Mouse (Mus musculus) midbrain, embryonic 12.5 days (tissue): Measurements from ENCODE around the gene Olfr1196. TPM values are rescaled to one million over a fixed set of nuclear protein-coding genes. Genes with fewer than 3 reads are reported as not detected.
"Not testable (repeated sequence)": the region's sequence is repeated elsewhere in the genome, so short reads cannot be mapped to it uniquely, and the experiment has no call there.

Source experiments
- ATAC-seq: fragments of 200-750 bp; cut with Nextera tagmentation; 2 replicates; pipeline ENCODE4 v1.8.0; 2017; ENCODE audit warnings: low read depth, moderate TSS enrichment, moderate library complexity; ENCODE audit not compliant: low FRiP score
- H3K27ac ChIP-seq: fragments of 300-500 bp; sonication (generic); replicated peaks from 2 replicates; pipeline ENCODE4 v1.5.1; 2016; ENCODE audit warnings: mild to moderate bottlenecking
- H3K27me3 ChIP-seq: fragments of 300-500 bp; sonication (generic); 2 replicates; pipeline ENCODE4 v1.6.1; 2016; ENCODE audit warnings: mild to moderate bottlenecking
- H3K36me3 ChIP-seq: fragments of 300-500 bp; sonication (generic); 2 replicates; pipeline ENCODE4 v1.6.1; 2016
- H3K4me1 ChIP-seq: fragments of 300-500 bp; sonication (generic); 2 replicates; pipeline ENCODE4 v1.6.1; 2016
- H3K4me2 ChIP-seq: fragments of 300-500 bp; sonication (generic); replicated peaks from 2 replicates; pipeline ENCODE4 v1.6.1; 2016; ENCODE audit warnings: mild to moderate bottlenecking, moderate library complexity
- H3K4me3 ChIP-seq: fragments of 300-500 bp; sonication (generic); 2 replicates; pipeline ENCODE4 v1.5.1; 2016; ENCODE audit warnings: mild to moderate bottlenecking
- H3K9ac ChIP-seq: fragments of 300-500 bp; sonication (generic); replicated peaks from 2 replicates; pipeline ENCODE4 v1.6.1; 2016; ENCODE audit warnings: mild to moderate bottlenecking, moderate library complexity
- H3K9me3 ChIP-seq: fragments of 300-500 bp; sonication (generic); 2 replicates; pipeline ENCODE4 v1.6.1; 2016; ENCODE audit warnings: mild to moderate bottlenecking
- WGBS: fragments of 180-500 bp; shearing (Covaris S2); methylation state at CpG from one replicate; pipeline ENCODE4 v1.1.7; 2016; 5-methylcytosine and 5-hydroxymethylcytosine counted together
- polyA plus RNA-seq: library from polyadenylated mRNA; unstranded; fragments of >200 nt; fragmentation: Nextera tagmentation; extraction: Ambion mirVana; gene quantifications from 2 replicates; pipeline ENCODE4 v1.2.1, GENCODE M21; 2016

The Olfr1196 gene
- polyA plus RNA-seq = not detected in 2 replicates

DNA sequence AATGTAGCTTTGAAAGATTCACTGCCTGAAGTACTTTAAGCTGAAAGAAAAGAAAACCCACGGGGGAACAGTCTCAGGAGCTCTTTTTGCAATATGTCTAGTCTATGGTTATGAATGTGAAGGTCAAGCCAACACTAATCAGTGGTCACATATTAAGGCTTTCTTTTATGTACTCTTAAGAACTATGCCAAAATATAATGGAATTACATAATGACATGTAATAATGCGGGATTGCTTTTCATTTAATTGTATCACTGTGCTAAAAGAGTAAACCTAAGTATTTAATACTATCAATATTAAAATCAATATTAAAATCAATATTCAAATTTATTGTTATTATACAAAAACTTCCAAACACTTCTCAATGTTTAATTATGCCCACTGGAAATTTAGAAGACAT, at the start of gene Olfr1196:
TSS of gene Olfr1196 (minus strand) at position 101 of the 400 bp plus-strand sequence.
- no peaks in the 10 kb centered on the region for H3K36me3 ChIP-seq
- H3K4me2 ChIP-seq = no peak within 1 kb of the TSS
- no peak for ATAC-seq
- H3K4me3 ChIP-seq = no peak within 1 kb of the TSS
- H3K27me3 ChIP-seq = no peaks in the 10 kb centered on the region
- no peaks in the 10 kb centered on the region for H3K4me1 ChIP-seq
- no peak within 1 kb of the TSS for H3K27ac ChIP-seq
- no peak within 1 kb of the TSS for H3K9ac ChIP-seq
- no peaks in the 10 kb centered on the region for H3K9me3 ChIP-seq
- 87% methylated on average over 2 of the region's 2 CpGs for WGBS

DNA sequence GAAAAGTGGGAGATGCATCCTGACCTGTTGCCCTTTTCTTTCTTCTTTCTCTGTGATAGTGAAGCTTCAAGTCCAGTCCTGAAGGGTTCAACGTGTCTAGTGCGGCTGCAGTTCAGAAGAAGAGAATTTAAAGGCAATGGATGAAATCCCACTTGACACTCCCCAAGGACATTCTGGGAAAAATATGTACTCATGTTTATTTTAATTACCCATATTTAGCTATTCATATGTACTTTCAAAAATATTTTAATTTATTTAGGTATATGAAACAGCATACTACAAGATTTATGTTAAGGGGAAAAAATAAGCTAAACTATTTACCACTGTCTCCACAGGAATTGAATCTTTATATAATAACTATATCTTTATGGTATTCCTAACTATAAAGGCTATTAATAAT, 46.9 kb upstream of the Olfr1196 start, which contains the start of gene Olfr1198:
TSS of gene Olfr1198 (minus strand) at position 101 of the 400 bp plus-strand sequence.
- no peak for ATAC-seq
- no peaks in the 10 kb centered on the region for H3K4me1 ChIP-seq
- WGBS = 73% methylated on average over 2 of the region's 2 CpGs
- H3K9ac ChIP-seq = no peak within 1 kb of the TSS
- H3K27me3 ChIP-seq = no peaks in the 10 kb centered on the region
- no peak within 1 kb of the TSS for H3K27ac ChIP-seq
- no peak within 1 kb of the TSS for H3K4me3 ChIP-seq
- H3K36me3 ChIP-seq = no peaks in the 10 kb centered on the region
- H3K9me3 ChIP-seq = no peaks in the 10 kb centered on the region
- H3K4me2 ChIP-seq = no peak within 1 kb of the TSS

DNA sequence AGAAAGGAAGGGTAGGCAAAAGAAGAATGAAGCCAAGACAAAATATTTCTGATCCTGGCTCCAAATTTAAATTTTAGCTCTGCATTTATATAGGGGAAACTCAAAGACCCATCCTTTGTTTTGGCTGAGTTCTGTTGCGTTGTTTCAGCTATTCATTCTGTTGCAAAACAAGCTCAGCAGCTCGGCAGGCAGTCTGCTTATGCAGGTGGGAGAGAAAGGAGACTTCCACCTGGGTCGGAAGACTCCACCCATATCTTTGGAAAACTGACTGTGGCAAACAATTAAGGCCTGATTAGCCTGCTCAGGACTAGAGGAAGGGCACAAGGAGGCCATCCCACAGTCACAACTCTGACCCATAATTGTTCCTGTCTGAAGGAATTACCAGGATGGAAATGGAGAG, 39.0 kb upstream of the Olfr1196 start:
- H3K4me2 ChIP-seq = no peak overlapping the region
- no peak for ATAC-seq
- no peaks in the 10 kb centered on the region for H3K4me1 ChIP-seq
- H3K9ac ChIP-seq = no peak overlapping the region
- H3K27ac ChIP-seq = no peak overlapping the region
- no peaks in the 10 kb centered on the region for H3K36me3 ChIP-seq
- no peak overlapping the region for H3K4me3 ChIP-seq
- H3K27me3 ChIP-seq = no peaks in the 10 kb centered on the region
- 70% methylated on average over 3 of the region's 3 CpGs for WGBS
- H3K9me3 ChIP-seq = no peaks in the 10 kb centered on the region

DNA sequence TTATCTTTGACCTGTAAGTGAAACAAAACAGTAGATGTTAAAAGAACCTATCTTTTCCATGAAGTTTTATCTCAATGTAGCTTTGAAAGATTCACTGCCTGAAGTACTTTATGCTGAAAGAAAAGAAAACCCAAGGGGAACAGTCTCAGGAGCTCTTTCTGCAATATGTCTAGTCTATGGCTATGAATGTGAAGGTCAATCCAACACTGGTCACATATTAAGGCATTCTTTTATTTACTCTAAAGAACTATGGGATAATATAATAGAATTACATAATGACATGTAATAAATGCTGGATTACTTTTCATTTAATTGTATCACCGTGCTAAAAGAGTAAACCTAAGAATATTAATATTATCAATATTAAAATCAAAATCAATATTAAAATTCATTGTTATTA, 27.9 kb upstream of the Olfr1196 start, which contains the start of gene Olfr1197:
TSS of gene Olfr1197 (minus strand) at position 101 of the 400 bp plus-strand sequence.
- WGBS = 85% methylated on average over 1 of the region's 1 CpGs
- ATAC-seq = no peak
- H3K4me3 ChIP-seq = no peak within 1 kb of the TSS
- H3K9me3 ChIP-seq = no peaks in the 10 kb centered on the region
- H3K9ac ChIP-seq = no peak within 1 kb of the TSS
- no peaks in the 10 kb centered on the region for H3K4me1 ChIP-seq
- no peaks in the 10 kb centered on the region for H3K27me3 ChIP-seq
- no peak within 1 kb of the TSS for H3K4me2 ChIP-seq
- H3K36me3 ChIP-seq = no peaks in the 10 kb centered on the region
- no peak within 1 kb of the TSS for H3K27ac ChIP-seq

DNA sequence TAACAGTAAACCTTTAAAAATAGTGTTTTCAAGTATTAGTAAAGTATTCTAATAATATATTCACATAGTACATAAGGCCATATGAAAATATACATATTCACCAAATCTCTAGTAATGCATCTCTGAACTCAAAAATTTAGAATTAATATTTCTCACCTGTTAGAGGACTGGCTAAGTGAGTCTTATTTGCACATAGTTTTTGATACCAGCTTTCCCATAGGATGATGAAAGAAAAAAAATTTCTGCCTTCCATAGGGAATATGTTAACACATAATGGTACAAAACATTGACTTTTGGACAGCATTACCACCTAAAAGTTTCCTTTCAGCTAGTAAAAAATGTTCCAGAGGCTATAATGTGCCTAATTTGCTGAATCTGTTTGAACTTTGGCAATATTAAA, 15.3 kb downstream of the Olfr1196 start, which contains the start of gene Olfr1195:
TSS of gene Olfr1195 (minus strand) at position 101 of the 400 bp plus-strand sequence.
- H3K4me1 ChIP-seq = no peaks in the 10 kb centered on the region
- no peaks in the 10 kb centered on the region for H3K36me3 ChIP-seq
- no peak within 1 kb of the TSS for H3K9ac ChIP-seq
- no peaks in the 10 kb centered on the region for H3K27me3 ChIP-seq
- no peak within 1 kb of the TSS for H3K4me2 ChIP-seq
- ATAC-seq = no peak
- H3K9me3 ChIP-seq = no peaks in the 10 kb centered on the region
- no peak within 1 kb of the TSS for H3K4me3 ChIP-seq
- H3K27ac ChIP-seq = no peak within 1 kb of the TSS

DNA sequence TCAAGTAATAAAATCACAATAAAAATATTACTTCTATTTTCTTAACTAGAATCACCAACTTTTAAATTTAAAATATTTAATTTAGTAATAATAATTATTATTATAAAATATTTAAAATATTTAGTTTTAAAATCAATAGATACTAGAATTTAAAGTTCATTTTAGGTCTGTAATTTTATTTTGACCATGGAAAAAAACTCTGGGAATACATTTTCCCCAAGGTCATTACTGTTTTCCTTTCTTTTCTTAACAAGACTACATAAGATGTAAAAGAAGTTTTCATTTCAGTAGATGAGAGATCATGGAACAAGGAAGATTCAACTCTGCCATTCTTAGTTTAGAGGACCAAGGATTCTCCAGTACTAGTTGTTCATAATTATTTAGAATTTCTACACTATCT, 29.1 kb downstream of the Olfr1196 start, which contains the start of gene Olfr1193:
TSS of gene Olfr1193 (plus strand) at position 301 of the 400 bp plus-strand sequence.
- not testable (repeated sequence) for H3K27me3 ChIP-seq, H3K9ac ChIP-seq, H3K9me3 ChIP-seq, H3K4me2 ChIP-seq, H3K4me1 ChIP-seq, H3K27ac ChIP-seq, H3K4me3 ChIP-seq, H3K36me3 ChIP-seq, ATAC-seq

DNA sequence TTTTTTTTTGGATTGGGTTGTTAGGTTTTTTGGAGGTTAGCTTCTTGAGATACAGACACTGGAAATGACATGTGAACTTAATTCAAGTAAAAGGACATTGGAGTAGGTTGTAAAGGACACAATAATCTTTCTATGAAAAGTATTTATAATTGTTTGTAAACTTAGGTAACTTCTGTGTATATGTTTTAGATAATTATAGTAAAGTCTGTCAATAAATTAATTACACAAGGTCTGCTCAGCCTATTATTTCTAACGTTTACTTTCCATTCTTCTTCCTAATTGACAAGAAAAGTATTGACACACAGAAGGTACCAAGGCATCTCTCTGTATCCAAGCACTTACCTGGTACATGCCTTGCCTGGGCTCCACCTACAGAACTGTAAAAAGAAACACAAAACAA, 56.2 kb downstream of the Olfr1196 start, which contains the start of gene Olfr1192-ps1:
TSS of gene Olfr1192-ps1 (plus strand) at position 301 of the 400 bp plus-strand sequence.
- WGBS = 47% methylated on average over 1 of the region's 1 CpGs
- Histone ChIP-seq H3K4me1 (no peaks in the 10 kb centered on the region), H3K9ac (no peak within 1 kb of the TSS), H3K4me3 (no peak within 1 kb of the TSS), H3K27me3 (no peaks in the 10 kb centered on the region), H3K27ac (no peak within 1 kb of the TSS), H3K36me3 (no peaks in the 10 kb centered on the region), H3K9me3 (no peaks in the 10 kb centered on the region), H3K4me2 (no peak within 1 kb of the TSS)
- ATAC-seq = no peak

Other genes with a start within 250 kb of the Olfr1196 start
- gene Olfr1183, start 249.7 kb downstream of the Olfr1196 start, polyA plus RNA-seq = not detected in 2 replicates
- gene Olfr1184, start 221.0 kb downstream of the Olfr1196 start, polyA plus RNA-seq = not detected in 2 replicates
- not detected in 2 replicates for gene Olfr1185-ps1, start 211.3 kb downstream of the Olfr1196 start, polyA plus RNA-seq
- gene Olfr1186, start 186.0 kb downstream of the Olfr1196 start, polyA plus RNA-seq = not detected in 2 replicates
- gene Olfr1188, start 147.7 kb downstream of the Olfr1196 start, polyA plus RNA-seq = not detected in 2 replicates
- gene Olfr1189, start 118.1 kb downstream of the Olfr1196 start, polyA plus RNA-seq = not detected in 2 replicates
- not detected in 2 replicates for gene Olfr1191-ps1, start 64.1 kb downstream of the Olfr1196 start, polyA plus RNA-seq
- not detected in 2 replicates for gene Olfr1192-ps1, start 56.1 kb downstream of the Olfr1196 start, polyA plus RNA-seq
- not detected in 2 replicates for gene Olfr1193, start 29.0 kb downstream of the Olfr1196 start, polyA plus RNA-seq
- gene Olfr1195, start 15.4 kb downstream of the Olfr1196 start, polyA plus RNA-seq = not detected in 2 replicates
- not detected in 2 replicates for gene Olfr1197, start 27.8 kb upstream of the Olfr1196 start, polyA plus RNA-seq
- gene Olfr1198, start 46.8 kb upstream of the Olfr1196 start, polyA plus RNA-seq = not detected in 2 replicates
- gene Olfr1199, start 55.9 kb upstream of the Olfr1196 start, polyA plus RNA-seq = not detected in 2 replicates
- gene Olfr1200, start 65.9 kb upstream of the Olfr1196 start, polyA plus RNA-seq = not detected in 2 replicates
- gene Olfr1201, start 88.4 kb upstream of the Olfr1196 start, polyA plus RNA-seq = not detected in 2 replicates
- not detected in 2 replicates for gene Olfr1202, start 109.9 kb upstream of the Olfr1196 start, polyA plus RNA-seq
- gene Olfr1205, start 125.1 kb upstream of the Olfr1196 start, polyA plus RNA-seq = not detected in 2 replicates
- not detected in 2 replicates for gene Olfr1204, start 144.7 kb upstream of the Olfr1196 start, polyA plus RNA-seq
- gene Olfr1206, start 158.6 kb upstream of the Olfr1196 start, polyA plus RNA-seq = not detected in 2 replicates
- not detected in 2 replicates for gene Olfr1208, start 197.7 kb upstream of the Olfr1196 start, polyA plus RNA-seq
- not detected in 2 replicates for gene Olfr1209, start 210.6 kb upstream of the Olfr1196 start, polyA plus RNA-seq
- not detected in 2 replicates for gene Olfr1211, start 233.5 kb upstream of the Olfr1196 start, polyA plus RNA-seq
- not detected in 2 replicates for gene Olfr1212, start 249.4 kb upstream of the Olfr1196 start, polyA plus RNA-seq